Mouse (Mus musculus): ENCODE data around the gene Clcnka. TPM values are rescaled to one million over a fixed set of nuclear protein-coding genes. Genes with fewer than 3 reads are reported as not detected.

Gene Clcnka
- total and polyA plus RNA-seq, 3 experiments: not detected

DNA sequence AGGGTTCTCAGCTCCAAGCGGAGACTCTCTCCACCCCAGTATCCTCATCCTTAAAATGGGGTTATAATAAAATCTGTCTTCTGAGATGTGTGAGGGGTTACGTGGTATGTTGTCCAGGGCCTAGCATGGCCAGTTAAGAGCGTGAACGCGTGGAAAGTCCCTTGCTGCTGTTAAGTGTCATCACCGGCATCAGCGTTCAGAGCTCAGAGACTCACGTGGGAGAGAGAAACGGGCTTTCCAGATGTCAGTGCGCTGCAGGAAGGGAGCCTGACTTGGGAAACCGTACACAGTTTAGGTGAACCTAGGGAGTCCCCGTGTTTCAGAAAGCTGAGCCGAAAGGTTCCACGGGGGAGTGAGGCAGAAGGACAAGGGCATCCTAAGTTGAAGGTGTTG, 46.8 kb upstream of the Clcnka start:
- TF ChIP-seq ZC3H11A (IDR thresholded peaks at IDR 0.05; ENCODE audit: low read depth, low read length): no peak
- no peak for TF ChIP-seq ETS1 (IDR thresholded peaks at IDR 0.05; ENCODE audit: low read depth, low read length)
- no peak for TF ChIP-seq CHD1 (IDR thresholded peaks at IDR 0.05; ENCODE audit: low read depth, low read length)
- TF ChIP-seq CTCF (IDR thresholded peaks at IDR 0.05 in 2 of 3, conservative IDR thresholded peaks at IDR 0.05 in 1 of 3; ENCODE audit: control insufficient read depth in 1 of 3, insufficient read depth in 1 of 3, low read depth in 2 of 3, low read length in 3 of 3, poor library complexity in 1 of 3, severe bottlenecking in 1 of 3): no peak
- no peak for TF ChIP-seq NRF1 (IDR thresholded peaks at IDR 0.05; ENCODE audit: insufficient read depth, low read depth, low read length, poor library complexity, severe bottlenecking)
- TF ChIP-seq SIN3A (IDR thresholded peaks at IDR 0.05; ENCODE audit: low read length): no peak
- no peak for TF ChIP-seq E2F4 (IDR thresholded peaks at IDR 0.05; ENCODE audit: borderline replicate concordance, low read depth, low read length)
- no peak for TF ChIP-seq JUND (IDR thresholded peaks at IDR 0.05; ENCODE audit: low read depth, low read length)
- no peak for TF ChIP-seq ZMIZ1 (IDR thresholded peaks at IDR 0.05; ENCODE audit: low read depth, low read length)

DNA sequence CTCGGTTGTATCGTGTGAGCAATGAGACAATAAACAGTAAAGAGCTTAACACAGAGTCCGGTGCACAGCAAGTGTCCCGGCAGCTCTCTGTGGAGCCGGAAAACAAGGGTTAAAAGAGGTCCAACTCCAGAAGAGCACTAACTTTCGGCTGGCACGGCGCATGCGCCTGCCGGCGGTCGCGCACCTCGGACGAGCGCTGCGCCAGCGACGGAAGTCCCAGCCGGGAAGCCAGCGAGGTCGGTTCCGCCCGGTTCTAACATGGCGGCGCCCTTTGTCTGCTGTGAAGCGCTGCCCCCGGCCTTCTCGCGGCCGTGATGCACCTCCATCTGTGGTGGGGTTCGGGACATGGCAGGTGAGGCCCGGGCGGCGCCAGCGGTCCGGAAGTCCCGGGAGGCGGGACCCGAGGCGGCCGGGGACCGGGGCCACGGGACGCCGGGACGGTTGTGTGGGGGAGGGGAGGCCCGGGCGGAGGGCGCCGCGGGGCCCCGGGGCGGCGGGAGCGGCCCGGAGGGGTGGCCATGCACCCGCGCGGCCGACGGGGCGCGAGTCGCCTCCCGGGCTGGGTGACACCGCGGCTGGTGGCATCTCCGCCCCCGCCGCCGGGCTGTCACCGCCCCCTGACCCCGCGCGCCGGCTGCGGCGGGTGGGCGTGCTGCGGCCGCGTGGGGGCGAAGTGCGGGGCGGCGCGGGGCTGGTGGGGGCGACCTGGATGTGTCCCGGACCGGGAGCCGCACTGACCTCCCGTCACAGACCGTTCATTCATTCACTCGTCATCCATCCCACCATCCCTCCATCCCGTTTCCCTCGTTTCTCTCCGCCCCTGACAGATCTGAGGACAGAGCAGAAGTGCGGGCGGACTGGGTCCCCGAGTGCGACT, 46.2 kb upstream of the Clcnka start, which contains the start of gene Zbtb17:
Gene Zbtb17, plus strand, starts transcription at position 204 of the 877 bp plus-strand sequence.
- Histone ChIP-seq H3K9me3 (replicated peaks; ENCODE audit: insufficient read depth, low read length) (no peaks in the 10 kb centered on the region), H3K9ac (ENCODE audit: control insufficient read depth, low read depth, low read length, poor library complexity, severe bottlenecking) (peak within 1 kb of the TSS; percentile 91), H3K27me3 (ENCODE audit: control insufficient read depth in 1 of 2, insufficient read depth in 2 of 2, low read length in 2 of 2) (no peaks in the 10 kb centered on the region), H3K4me3 (ENCODE audit: control insufficient read depth in 1 of 2, insufficient read depth in 1 of 2, low read depth in 2 of 2, low read length in 2 of 2) (peak within 1 kb of the TSS; percentile 78 to 88), H3K79me2 (ENCODE audit: control insufficient read depth, insufficient read depth, low read length, poor library complexity) (peaks cover 12% of the 10 kb centered on the region), H3K36me3 (ENCODE audit: control insufficient read depth in 1 of 2, insufficient read depth in 2 of 2, low read length in 2 of 2) (peaks cover 2 to 6% of the 10 kb centered on the region in 2 experiments; a peak in 1 of 4 replicates), H3K4me1 (ENCODE audit: control insufficient read depth in 1 of 2, insufficient read depth in 2 of 2, low read length in 2 of 2) (peaks cover 0 to 13% of the 10 kb centered on the region in 2 experiments; a peak in 2 of 4 replicates), H3K27ac (ENCODE audit: control insufficient read depth, low read depth, low read length) (peak within 1 kb of the TSS; percentile 51)
- peak; percentile 92 for DNase-seq (ENCODE audit: low read depth, low spot score)
- TF ChIP-seq CHD1 (IDR thresholded peaks at IDR 0.05; ENCODE audit: low read depth, low read length) (no peak), MXI1 (IDR thresholded peaks at IDR 0.05; ENCODE audit: low read depth, low read length) (peak; percentile 61; the same call in 1 of the 2 replicates), BHLHE40 (IDR thresholded peaks at IDR 0.05; ENCODE audit: borderline replicate concordance, low read depth, low read length) (no peak), TCF12 (IDR thresholded peaks at IDR 0.05; ENCODE audit: low read depth, low read length) (peak; percentile 63; the same call in 1 of the 2 replicates), MAX (IDR thresholded peaks at IDR 0.05; ENCODE audit: low read length) (0 out of 2 replicates have a peak, but pooled peaks have one; percentile 23), POLR2AphosphoS5 (IDR thresholded peaks at IDR 0.05; ENCODE audit: borderline replicate concordance, low read depth, low read length) (no peak), USF1 (IDR thresholded peaks at IDR 0.05; ENCODE audit: low read depth, low read length) (peak; percentile 39), MYC (IDR thresholded peaks at IDR 0.05; ENCODE audit: low read depth, low read length) (no peak), TAL1 (IDR thresholded peaks at IDR 0.05; ENCODE audit: low read length) (no peak), ZKSCAN1 (IDR thresholded peaks at IDR 0.05; ENCODE audit: low read depth, low read length) (no peak), HCFC1 (IDR thresholded peaks at IDR 0.05; ENCODE audit: low read depth, low read length) (peak; percentile 99), GATA1 (IDR thresholded peaks at IDR 0.05; ENCODE audit: low read depth, low read length) (no peak), TBP (IDR thresholded peaks at IDR 0.05; ENCODE audit: low read depth, low read length) (peak; percentile 58; the same call in 1 of the 2 replicates), GABPA (IDR thresholded peaks at IDR 0.05; ENCODE audit: low read depth, low read length) (no peak), POLR2A (IDR thresholded peaks at IDR 0.05; ENCODE audit: control insufficient read depth in 1 of 2, insufficient read depth in 1 of 2, low read depth in 1 of 2, low read length in 2 of 2, poor library complexity in 1 of 2) (peak; percentile 65 to 75; a peak in 3 of 4 replicates), CHD2 (IDR thresholded peaks at IDR 0.05; ENCODE audit: low read length) (no peak), SMC3 (IDR thresholded peaks at IDR 0.05; ENCODE audit: low read depth, low read length) (no peak), EP300 (IDR thresholded peaks at IDR 0.05; ENCODE audit: low read depth in 1 of 2, low read length in 2 of 2) (peak in 1 of 2 experiments; percentile 34; a peak in 1 of 4 replicates), USF2 (IDR thresholded peaks at IDR 0.05; ENCODE audit: borderline replicate concordance in 1 of 2, insufficient read depth in 1 of 2, low read depth in 1 of 2, low read length in 2 of 2) (no peak), MAZ (IDR thresholded peaks at IDR 0.05; ENCODE audit: low read depth, low read length) (no peak), MYB (IDR thresholded peaks at IDR 0.05; ENCODE audit: low read depth, low read length) (no peak), ELF1 (IDR thresholded peaks at IDR 0.05; ENCODE audit: low read depth, low read length) (peak; percentile 99)

More for the DNA sequence above, 46.8 kb upstream of the Clcnka start:
- H3K27ac ChIP-seq (ENCODE audit: control insufficient read depth, low read depth, low read length): no peak overlapping the region
- no peaks in the 10 kb centered on the region for H3K27me3 ChIP-seq (ENCODE audit: control insufficient read depth in 1 of 2, insufficient read depth in 2 of 2, low read length in 2 of 2)
- peaks cover 0 to 15% of the 10 kb centered on the region in 2 experiments; a peak in 2 of 4 replicates for H3K4me1 ChIP-seq (ENCODE audit: control insufficient read depth in 1 of 2, insufficient read depth in 2 of 2, low read length in 2 of 2)
- no peaks in the 10 kb centered on the region for H3K9me3 ChIP-seq (replicated peaks; ENCODE audit: insufficient read depth, low read length)
- peaks cover 12% of the 10 kb centered on the region for H3K79me2 ChIP-seq (ENCODE audit: control insufficient read depth, insufficient read depth, low read length, poor library complexity)
- H3K9ac ChIP-seq (ENCODE audit: control insufficient read depth, low read depth, low read length, poor library complexity, severe bottlenecking): peak overlapping the region; percentile 91
- no peak for DNase-seq (ENCODE audit: low read depth, low spot score)
- H3K4me3 ChIP-seq (ENCODE audit: control insufficient read depth in 1 of 2, insufficient read depth in 1 of 2, low read depth in 2 of 2, low read length in 2 of 2): peak overlapping the region; percentile 78 to 82
- H3K36me3 ChIP-seq (ENCODE audit: control insufficient read depth in 1 of 2, insufficient read depth in 2 of 2, low read length in 2 of 2): peaks cover 2 to 6% of the 10 kb centered on the region in 2 experiments; a peak in 1 of 4 replicates

All from MEL (cell line).